Mouse (Mus musculus): ENCODE results near the gene B4gat1. TPM values are rescaled to one million over a fixed set of nuclear protein-coding genes. Genes with fewer than 3 reads are reported as not detected.

Gene B4gat1
- polyA plus RNA-seq, 1 experiment from 2014 or later, result 19.1 TPM

GRCm38 (mm10) chr19:5068570-5069234 is 30.1 kb downstream of the B4gat1 start:
- Histone ChIP-seq H3K9ac (ENCODE audit: low read depth, low read length) (peak overlapping the region; percentile 73), H3K27ac (ENCODE audit: low read depth, low read length) (peak overlapping the region; percentile 90), H3K9me3 (ENCODE audit: control insufficient read depth, low read length) (no peaks in the 10 kb centered on the region), H3K27me3 (replicated peaks; ENCODE audit: control insufficient read depth, insufficient read depth, low read length) (peaks cover 40% of the 10 kb centered on the region), H3K4me3 (ENCODE audit: low read depth, low read length) (peak overlapping the region; percentile 59), H3K36me3 (ENCODE audit: control insufficient read depth, insufficient read depth, low read length) (no peaks in the 10 kb centered on the region), H3K4me1 (replicated peaks; ENCODE audit: control insufficient read depth, insufficient read depth, low read length) (peaks cover 62% of the 10 kb centered on the region), H3K4me2 (peak overlapping the region; percentile 95)
- DNase-seq (ENCODE audit: low spot score) (no peak), ATAC-seq (replicated peaks; ENCODE audit: low FRiP score) (no peak)
- 36% methylated on average over 21 of the region's 21 CpGs for WGBS

DNA sequence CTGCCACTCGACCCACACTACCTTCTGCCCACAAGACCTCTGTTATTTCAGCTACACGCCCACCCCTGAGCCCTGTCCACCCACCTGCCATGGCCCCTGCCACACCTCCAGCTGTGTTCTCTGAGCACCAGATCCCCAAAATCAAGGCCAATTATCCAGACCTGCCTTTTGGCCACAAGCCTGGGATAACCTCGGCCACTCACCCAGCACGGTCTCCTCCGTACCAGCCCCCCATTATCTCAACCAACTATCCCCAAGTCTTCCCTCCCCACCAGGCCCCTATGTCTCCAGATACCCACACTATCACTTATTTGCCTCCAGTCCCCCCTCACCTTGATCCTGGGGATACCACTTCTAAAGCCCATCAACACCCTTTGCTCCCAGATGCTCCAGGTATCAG is 30.9 kb downstream of the B4gat1 start:
- H3K27me3 ChIP-seq (replicated peaks; ENCODE audit: control insufficient read depth, insufficient read depth, low read length), result peaks cover 41% of the 10 kb centered on the region
- peak overlapping the region; percentile 95 for H3K4me2 ChIP-seq

GRCm38 (mm10) chr19:5069978-5070377 is 31.4 kb downstream of the B4gat1 start:
- WGBS, result 71% methylated on average over 7 of the region's 7 CpGs
- no peak overlapping the region for H3K9ac ChIP-seq (ENCODE audit: low read depth, low read length)
- H3K27ac ChIP-seq (ENCODE audit: low read depth, low read length), result peak overlapping the region; percentile 30; the same call in 1 of the 2 replicates
- peak overlapping the region; percentile 95 for H3K4me2 ChIP-seq
- DNase-seq (ENCODE audit: low spot score) (no peak), ATAC-seq (replicated peaks; ENCODE audit: low FRiP score) (no peak)
- no peaks in the 10 kb centered on the region for H3K9me3 ChIP-seq (ENCODE audit: control insufficient read depth, low read length)
- peaks cover 59% of the 10 kb centered on the region for H3K4me1 ChIP-seq (replicated peaks; ENCODE audit: control insufficient read depth, insufficient read depth, low read length)
- H3K36me3 ChIP-seq (ENCODE audit: control insufficient read depth, insufficient read depth, low read length), result no peaks in the 10 kb centered on the region
- no peak overlapping the region; the same call in 1 of the 2 replicates for H3K4me3 ChIP-seq (ENCODE audit: low read depth, low read length)
- peaks cover 41% of the 10 kb centered on the region for H3K27me3 ChIP-seq (replicated peaks; ENCODE audit: control insufficient read depth, insufficient read depth, low read length)

More for the DNA sequence above, 30.9 kb downstream of the B4gat1 start:
- Histone ChIP-seq H3K4me1 (replicated peaks; ENCODE audit: control insufficient read depth, insufficient read depth, low read length) (peaks cover 62% of the 10 kb centered on the region), H3K9me3 (ENCODE audit: control insufficient read depth, low read length) (no peaks in the 10 kb centered on the region), H3K27ac (ENCODE audit: low read depth, low read length) (no peak overlapping the region), H3K36me3 (ENCODE audit: control insufficient read depth, insufficient read depth, low read length) (no peaks in the 10 kb centered on the region), H3K4me3 (ENCODE audit: low read depth, low read length) (peak overlapping the region; percentile 59; the same call in 1 of the 2 replicates), H3K9ac (ENCODE audit: low read depth, low read length) (no peak overlapping the region)
- no peak for DNase-seq (ENCODE audit: low spot score)
- 74% methylated on average over 5 of the region's 5 CpGs for WGBS
- no peak for ATAC-seq (replicated peaks; ENCODE audit: low FRiP score)

GRCm38 (mm10) chr19:5071077-5071476 is 32.5 kb downstream of the B4gat1 start:
- Histone ChIP-seq H3K4me3 (ENCODE audit: low read depth, low read length) (peak overlapping the region; percentile 52), H3K4me1 (replicated peaks; ENCODE audit: control insufficient read depth, insufficient read depth, low read length) (peaks cover 51% of the 10 kb centered on the region), H3K36me3 (ENCODE audit: control insufficient read depth, insufficient read depth, low read length) (no peaks in the 10 kb centered on the region), H3K27ac (ENCODE audit: low read depth, low read length) (peak overlapping the region; percentile 66), H3K9me3 (ENCODE audit: control insufficient read depth, low read length) (no peaks in the 10 kb centered on the region), H3K4me2 (peak overlapping the region; percentile 95), H3K9ac (ENCODE audit: low read depth, low read length) (peak overlapping the region; percentile 66), H3K27me3 (replicated peaks; ENCODE audit: control insufficient read depth, insufficient read depth, low read length) (peaks cover 41% of the 10 kb centered on the region)
- no peak for DNase-seq (ENCODE audit: low spot score)
- no peak for ATAC-seq (replicated peaks; ENCODE audit: low FRiP score)
- WGBS, result 14% methylated on average over 11 of the region's 11 CpGs

DNA sequence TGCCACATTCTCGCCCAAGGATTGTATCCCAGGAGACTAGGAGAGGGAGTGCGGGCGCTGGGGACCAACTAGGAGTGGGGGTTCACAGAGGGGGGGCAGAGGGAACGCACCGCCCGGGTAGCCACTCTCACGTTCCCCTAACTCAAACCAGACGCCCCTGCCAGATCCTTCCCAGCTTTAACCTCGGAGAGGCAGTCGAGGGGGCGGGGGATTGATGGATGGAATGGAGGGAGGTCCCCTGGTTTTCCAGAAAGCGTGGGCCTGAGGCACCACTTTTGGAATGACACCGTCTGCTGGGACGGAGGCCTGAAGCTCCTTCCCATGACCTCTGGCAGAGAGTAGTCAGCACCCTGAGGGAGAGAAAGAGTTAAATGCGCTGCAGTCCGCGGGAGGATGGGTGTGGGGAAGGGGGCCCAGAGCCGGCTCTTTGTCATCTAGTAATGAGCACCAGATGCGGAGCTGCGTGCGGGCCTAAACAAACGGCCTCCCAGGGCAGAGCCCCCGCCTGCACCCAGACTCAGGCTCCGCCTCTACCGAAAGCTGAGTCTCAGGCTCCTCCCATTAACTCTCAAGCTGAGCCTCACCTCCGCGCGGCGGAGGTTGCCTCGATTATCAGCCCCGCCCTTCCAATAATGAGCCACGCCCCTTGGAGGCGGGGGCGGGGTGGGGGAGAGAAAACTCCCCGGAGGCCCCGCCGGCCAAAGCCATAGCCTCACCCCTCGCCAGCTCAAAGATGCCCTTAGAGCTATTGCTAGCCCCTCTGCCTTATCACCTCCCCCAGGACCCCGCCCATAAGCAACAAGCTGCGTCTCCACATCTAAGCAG is 33.1 kb downstream of the B4gat1 start:
- H3K9me3 ChIP-seq (ENCODE audit: control insufficient read depth, low read length), result no peaks in the 10 kb centered on the region
- no peaks in the 10 kb centered on the region for H3K36me3 ChIP-seq (ENCODE audit: control insufficient read depth, insufficient read depth, low read length)
- peak overlapping the region; percentile 52 for H3K4me3 ChIP-seq (ENCODE audit: low read depth, low read length)
- peak overlapping the region; percentile 66 for H3K27ac ChIP-seq (ENCODE audit: low read depth, low read length)
- ATAC-seq (replicated peaks; ENCODE audit: low FRiP score) (peak; percentile 80), DNase-seq (ENCODE audit: low spot score) (peak; percentile 84)
- H3K9ac ChIP-seq (ENCODE audit: low read depth, low read length), result peak overlapping the region; percentile 66
- peaks cover 44% of the 10 kb centered on the region for H3K27me3 ChIP-seq (replicated peaks; ENCODE audit: control insufficient read depth, insufficient read depth, low read length)
- peaks cover 51% of the 10 kb centered on the region for H3K4me1 ChIP-seq (replicated peaks; ENCODE audit: control insufficient read depth, insufficient read depth, low read length)
- H3K4me2 ChIP-seq, result peak overlapping the region; percentile 95
- 2% methylated on average over 40 of the region's 40 CpGs for WGBS

DNA sequence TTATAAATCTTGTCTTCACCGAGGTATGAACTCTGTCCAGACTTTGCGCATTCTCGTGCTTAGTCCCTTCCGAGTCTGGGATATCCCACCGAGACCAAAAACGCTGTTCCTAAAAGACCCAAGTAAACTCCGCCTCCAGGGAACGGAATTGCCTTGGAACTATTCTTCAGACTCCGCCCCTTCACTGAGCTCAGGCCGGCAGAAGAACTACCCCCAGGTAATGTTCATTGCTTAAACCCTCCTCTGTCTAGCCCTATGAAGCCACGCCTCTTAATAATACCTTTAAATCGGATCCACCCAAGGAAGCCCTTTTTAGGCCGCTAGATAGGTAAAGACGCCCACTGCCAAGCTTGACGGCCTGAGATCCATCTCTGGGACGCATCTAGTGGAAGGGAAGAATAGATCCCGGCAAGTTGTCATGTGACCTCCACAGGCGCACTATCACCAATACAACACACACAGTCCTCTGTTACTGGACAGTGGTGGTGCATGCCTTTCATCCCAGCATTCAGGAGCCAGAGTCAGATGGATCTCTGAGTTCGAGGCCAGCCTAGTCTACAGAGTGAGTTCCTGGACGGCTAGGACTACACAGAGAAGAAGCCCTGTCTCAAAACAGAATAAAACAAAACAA is 33.9 kb downstream of the B4gat1 start:
- Histone ChIP-seq H3K4me3 (ENCODE audit: low read depth, low read length) (peak overlapping the region; percentile 52), H3K9ac (ENCODE audit: low read depth, low read length) (peak overlapping the region; percentile 66; the same call in 1 of the 2 replicates), H3K36me3 (ENCODE audit: control insufficient read depth, insufficient read depth, low read length) (no peaks in the 10 kb centered on the region), H3K4me1 (replicated peaks; ENCODE audit: control insufficient read depth, insufficient read depth, low read length) (peaks cover 44% of the 10 kb centered on the region), H3K9me3 (ENCODE audit: control insufficient read depth, low read length) (no peaks in the 10 kb centered on the region), H3K27me3 (replicated peaks; ENCODE audit: control insufficient read depth, insufficient read depth, low read length) (peaks cover 44% of the 10 kb centered on the region), H3K27ac (ENCODE audit: low read depth, low read length) (peak overlapping the region; percentile 57; the same call in 1 of the 2 replicates), H3K4me2 (peak overlapping the region; percentile 95)
- peak; percentile 11; the same call in 1 of the 2 replicates for ATAC-seq (replicated peaks; ENCODE audit: low FRiP score)
- WGBS, result 4% methylated on average over 20 of the region's 20 CpGs
- DNase-seq (ENCODE audit: low spot score), result no peak

GRCm38 (mm10) chr19:5073028-5073427 is 34.4 kb downstream of the B4gat1 start:
- H3K36me3 ChIP-seq (ENCODE audit: control insufficient read depth, insufficient read depth, low read length), result no peaks in the 10 kb centered on the region
- 2% methylated on average over 15 of the region's 15 CpGs for WGBS
- peak overlapping the region; percentile 95 for H3K4me2 ChIP-seq
- H3K9me3 ChIP-seq (ENCODE audit: control insufficient read depth, low read length), result no peaks in the 10 kb centered on the region
- H3K9ac ChIP-seq (ENCODE audit: low read depth, low read length), result no peak overlapping the region
- H3K27ac ChIP-seq (ENCODE audit: low read depth, low read length), result no peak overlapping the region
- peaks cover 39% of the 10 kb centered on the region for H3K4me1 ChIP-seq (replicated peaks; ENCODE audit: control insufficient read depth, insufficient read depth, low read length)
- peaks cover 41% of the 10 kb centered on the region for H3K27me3 ChIP-seq (replicated peaks; ENCODE audit: control insufficient read depth, insufficient read depth, low read length)
- H3K4me3 ChIP-seq (ENCODE audit: low read depth, low read length), result peak overlapping the region; percentile 52
- no peak for DNase-seq (ENCODE audit: low spot score)
- ATAC-seq (replicated peaks; ENCODE audit: low FRiP score), result 0 out of 2 replicates have a peak, but pooled peaks have one; percentile 11

DNA sequence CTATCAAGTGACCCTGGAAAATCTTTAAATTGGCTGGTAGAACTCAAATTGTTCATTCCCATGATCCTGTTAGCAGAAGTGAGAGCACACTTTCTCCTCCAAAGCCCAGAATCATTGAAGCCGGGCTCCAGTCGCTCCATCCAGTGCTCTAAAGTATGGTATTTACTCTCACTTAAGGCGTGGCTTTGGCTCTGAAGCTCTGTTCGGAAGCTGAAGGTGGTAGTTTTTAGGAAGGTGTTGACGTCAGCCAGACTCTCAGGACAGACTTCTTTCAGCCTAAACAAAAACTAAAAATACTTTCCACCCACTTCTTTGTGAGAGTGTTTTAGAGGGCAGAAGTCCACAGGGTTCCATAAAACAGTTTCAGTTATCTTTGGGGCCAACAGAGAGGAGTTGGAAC is 34.9 kb downstream of the B4gat1 start:
- H3K4me2 ChIP-seq, result no peak overlapping the region
- 35% methylated on average over 5 of the region's 5 CpGs for WGBS

More for the DNA sequence above, 34.9 kb downstream of the B4gat1 start:
- no peak for DNase-seq (ENCODE audit: low spot score)
- peaks cover 34% of the 10 kb centered on the region for H3K4me1 ChIP-seq (replicated peaks; ENCODE audit: control insufficient read depth, insufficient read depth, low read length)
- no peak overlapping the region for H3K9ac ChIP-seq (ENCODE audit: low read depth, low read length)
- peaks cover 39% of the 10 kb centered on the region for H3K27me3 ChIP-seq (replicated peaks; ENCODE audit: control insufficient read depth, insufficient read depth, low read length)
- H3K36me3 ChIP-seq (ENCODE audit: control insufficient read depth, insufficient read depth, low read length), result no peaks in the 10 kb centered on the region
- H3K9me3 ChIP-seq (ENCODE audit: control insufficient read depth, low read length), result no peaks in the 10 kb centered on the region
- no peak for ATAC-seq (replicated peaks; ENCODE audit: low FRiP score)
- H3K4me3 ChIP-seq (ENCODE audit: low read depth, low read length), result no peak overlapping the region
- H3K27ac ChIP-seq (ENCODE audit: low read depth, low read length), result no peak overlapping the region

Data from liver, embryonic 11.5 days (tissue).